Mouse (Mus musculus) forebrain, embryonic 13.5 days (tissue): Measurements from ENCODE around the gene Crnn. TPM values are rescaled to one million over a fixed set of nuclear protein-coding genes. Genes with fewer than 3 reads are reported as not detected.

Source experiments
- ATAC-seq: fragments of 200-750 bp; cut with Nextera tagmentation; 2 replicates; pipeline ENCODE4 v1.8.0; 2017
- H3K27ac ChIP-seq: fragments of 300-500 bp; sonication (generic); 2 replicates; pipeline ENCODE4 v1.5.1; 2015; ENCODE audit warnings: inconsistent platforms, mild to moderate bottlenecking, moderate library complexity
- H3K27me3 ChIP-seq: fragments of 300-500 bp; sonication (generic); 2 replicates; pipeline ENCODE4 v1.6.1; 2015; ENCODE audit warnings: mild to moderate bottlenecking, inconsistent platforms
- H3K36me3 ChIP-seq: fragments of 300-500 bp; sonication (generic); 2 replicates; pipeline ENCODE4 v1.6.1; 2015; ENCODE audit warnings: mild to moderate bottlenecking, inconsistent platforms; ENCODE audit not compliant: poor library complexity, severe bottlenecking
- H3K4me1 ChIP-seq: fragments of 300-500 bp; sonication (generic); 2 replicates; pipeline ENCODE4 v1.6.1; 2015; ENCODE audit warnings: inconsistent platforms
- H3K4me2 ChIP-seq: fragments of 300-500 bp; sonication (generic); 2 replicates; pipeline ENCODE4 v1.6.1; 2015; ENCODE audit warnings: inconsistent platforms, mild to moderate bottlenecking, moderate library complexity
- H3K4me3 ChIP-seq: fragments of 300-500 bp; sonication (generic); 2 replicates; pipeline ENCODE4 v1.5.1; 2015; ENCODE audit warnings: mild to moderate bottlenecking, inconsistent platforms
- H3K9ac ChIP-seq: fragments of 300-500 bp; sonication (generic); 2 replicates; pipeline ENCODE4 v1.6.1; 2015; ENCODE audit warnings: mild to moderate bottlenecking, inconsistent platforms
- H3K9me3 ChIP-seq: fragments of 300-500 bp; sonication (generic); replicated peaks from 2 replicates; pipeline ENCODE4 v1.6.1; 2016; ENCODE audit warnings: inconsistent platforms
- WGBS: fragments of 180-500 bp; shearing (Covaris S2); methylation state at CpG from one replicate; pipeline ENCODE4 v1.1.7; 2015; 5-methylcytosine and 5-hydroxymethylcytosine counted together
- polyA plus RNA-seq: library from polyadenylated mRNA; unstranded; fragments of >200 nt; fragmentation: Nextera tagmentation; extraction: Ambion mirVana; gene quantifications from 2 replicates; pipeline ENCODE4 v1.2.1, GENCODE M21; 2015

The Crnn gene
- polyA plus RNA-seq = not detected in 2 replicates

DNA sequence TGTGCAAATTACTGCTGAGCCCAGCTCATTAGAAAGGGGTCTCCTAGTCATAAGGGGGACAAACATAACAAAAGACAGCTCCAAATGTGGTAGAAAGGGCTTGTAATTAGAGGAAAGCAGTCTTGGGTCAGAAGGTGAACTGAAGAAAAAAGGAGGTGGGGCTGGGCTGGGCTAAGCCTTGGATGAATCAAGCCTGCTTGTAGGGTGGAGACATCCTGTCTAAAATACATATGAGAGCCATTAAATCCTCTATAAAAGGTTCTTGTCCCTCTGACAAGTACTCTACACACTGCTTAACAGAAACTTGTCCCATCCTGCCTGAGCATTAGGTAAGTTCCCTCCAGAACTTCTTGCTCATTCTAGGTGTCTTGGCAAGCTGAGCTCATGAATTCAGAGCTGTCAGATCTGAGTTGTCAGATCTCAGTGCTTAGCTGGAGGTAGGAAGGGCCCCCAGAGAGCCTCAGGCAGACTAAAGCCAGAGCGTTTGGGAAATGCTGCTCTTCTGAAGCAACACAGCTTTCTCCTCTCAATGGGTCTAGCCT lies at the start of gene Crnn:
Gene Crnn, plus strand, starts transcription at position 278 of the 542 bp plus-strand sequence.
- H3K4me2 ChIP-seq = no peak within 1 kb of the TSS
- no peaks in the 10 kb centered on the region for H3K36me3 ChIP-seq
- no peak for ATAC-seq
- no peak within 1 kb of the TSS for H3K27ac ChIP-seq
- H3K9ac ChIP-seq = no peak within 1 kb of the TSS
- WGBS = 33% methylated on average over 1 of the region's 1 CpGs
- H3K4me3 ChIP-seq = no peak within 1 kb of the TSS
- no peaks in the 10 kb centered on the region for H3K9me3 ChIP-seq
- no peaks in the 10 kb centered on the region for H3K4me1 ChIP-seq
- H3K27me3 ChIP-seq = no peaks in the 10 kb centered on the region

DNA sequence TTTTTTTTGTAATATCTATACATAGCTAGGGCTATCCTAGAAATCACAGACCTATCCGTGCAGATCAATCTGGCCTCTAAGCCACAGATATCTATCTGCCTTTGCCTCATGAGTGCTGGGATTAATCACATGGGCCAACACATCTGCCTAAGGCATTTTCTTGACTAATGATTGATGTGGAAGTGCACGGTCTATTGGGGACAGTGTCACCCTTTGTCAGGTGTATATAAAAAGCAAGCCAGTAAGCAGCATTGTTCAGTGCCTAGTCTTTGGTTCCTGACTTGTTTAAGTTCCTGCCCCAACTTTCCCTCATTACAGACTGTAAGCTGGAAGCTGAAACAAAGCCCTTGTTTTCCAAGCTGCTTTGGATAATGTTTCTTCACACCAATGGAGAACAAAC lies 48.1 kb upstream of the Crnn start:
- Histone ChIP-seq H3K4me3 (no peak overlapping the region), H3K9ac (no peak overlapping the region), H3K4me1 (no peaks in the 10 kb centered on the region), H3K27me3 (no peaks in the 10 kb centered on the region), H3K27ac (no peak overlapping the region), H3K9me3 (no peaks in the 10 kb centered on the region), H3K36me3 (no peaks in the 10 kb centered on the region), H3K4me2 (no peak overlapping the region)
- WGBS = 81% methylated on average over 2 of the region's 2 CpGs
- no peak for ATAC-seq

GRCm38 (mm10) chr3:93111668-93112067 lies 32.9 kb upstream of the Crnn start:
- H3K27ac ChIP-seq = no peak overlapping the region
- 52% methylated on average over 5 of the region's 5 CpGs for WGBS
- no peak for ATAC-seq

GRCm38 (mm10) chr3:93114481-93114880 lies 30.1 kb upstream of the Crnn start:
- H3K9me3 ChIP-seq = no peaks in the 10 kb centered on the region
- H3K36me3 ChIP-seq = no peaks in the 10 kb centered on the region
- no peaks in the 10 kb centered on the region for H3K27me3 ChIP-seq
- ATAC-seq = 0 out of 2 replicates have a peak, but pooled peaks have one; percentile 45
- no peak overlapping the region for H3K4me3 ChIP-seq
- H3K9ac ChIP-seq = no peak overlapping the region
- no peak overlapping the region for H3K4me2 ChIP-seq
- no peak overlapping the region for H3K27ac ChIP-seq
- no peaks in the 10 kb centered on the region for H3K4me1 ChIP-seq
- WGBS = 4% methylated on average over 2 of the region's 2 CpGs

More at GRCm38 (mm10) chr3:93111668-93112067, 32.9 kb upstream of the Crnn start:
- H3K27me3 ChIP-seq = no peaks in the 10 kb centered on the region
- H3K9me3 ChIP-seq = no peaks in the 10 kb centered on the region
- no peak overlapping the region for H3K4me3 ChIP-seq
- H3K9ac ChIP-seq = no peak overlapping the region
- no peak overlapping the region for H3K4me2 ChIP-seq
- no peaks in the 10 kb centered on the region for H3K36me3 ChIP-seq
- H3K4me1 ChIP-seq = no peaks in the 10 kb centered on the region

DNA sequence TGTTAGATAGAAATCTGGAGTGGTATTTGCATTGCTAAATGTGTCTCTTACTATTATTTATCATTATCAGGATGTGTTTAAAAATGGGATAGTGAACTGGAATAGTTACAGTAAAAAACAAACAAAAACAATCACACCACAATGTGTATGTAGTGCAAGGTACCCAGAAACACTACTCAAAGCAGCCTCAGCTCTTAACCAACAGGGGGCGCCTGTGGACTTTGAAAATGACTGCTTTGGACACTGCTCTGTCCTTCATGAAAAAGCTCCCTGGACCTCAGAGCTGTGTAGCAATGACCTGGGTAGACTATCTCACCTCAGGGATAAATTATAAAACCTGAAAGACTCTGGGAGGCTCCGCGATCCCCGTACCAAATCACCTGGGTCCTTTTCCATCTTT lies 25.5 kb upstream of the Crnn start:
- Histone ChIP-seq H3K9ac (no peak overlapping the region), H3K4me3 (no peak overlapping the region), H3K27ac (no peak overlapping the region), H3K36me3 (no peaks in the 10 kb centered on the region), H3K9me3 (no peaks in the 10 kb centered on the region), H3K27me3 (no peaks in the 10 kb centered on the region), H3K4me2 (no peak overlapping the region), H3K4me1 (no peaks in the 10 kb centered on the region)
- ATAC-seq = no peak
- WGBS = 45% methylated on average over 4 of the region's 4 CpGs

DNA sequence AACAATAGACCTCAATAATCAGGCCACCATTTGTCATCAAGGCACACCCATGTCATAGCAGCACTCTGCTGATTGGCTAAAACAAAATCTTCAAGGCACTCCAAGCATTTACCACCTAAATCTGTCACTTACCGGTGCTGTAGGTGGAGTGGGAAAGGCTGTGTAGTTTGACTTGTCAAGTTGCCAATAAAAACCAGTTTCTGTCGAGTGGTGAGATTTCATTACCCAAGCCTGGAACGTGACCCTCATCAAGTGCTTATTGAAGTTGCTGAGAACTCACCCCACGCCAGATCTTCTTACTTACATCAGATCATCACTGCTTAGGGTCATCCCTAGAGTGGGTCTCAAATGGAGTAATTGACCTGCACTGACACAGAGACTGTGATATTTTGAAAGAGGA lies 16.5 kb upstream of the Crnn start:
- ATAC-seq = no peak
- no peaks in the 10 kb centered on the region for H3K36me3 ChIP-seq
- 75% methylated on average over 4 of the region's 4 CpGs for WGBS
- H3K27me3 ChIP-seq = no peaks in the 10 kb centered on the region
- no peak overlapping the region for H3K4me3 ChIP-seq
- no peaks in the 10 kb centered on the region for H3K9me3 ChIP-seq
- no peak overlapping the region for H3K9ac ChIP-seq
- H3K27ac ChIP-seq = no peak overlapping the region
- H3K4me1 ChIP-seq = no peaks in the 10 kb centered on the region
- no peak overlapping the region for H3K4me2 ChIP-seq

GRCm38 (mm10) chr3:93129076-93129475 lies 15.5 kb upstream of the Crnn start:
- no peaks in the 10 kb centered on the region for H3K27me3 ChIP-seq
- H3K36me3 ChIP-seq = no peaks in the 10 kb centered on the region
- no peak overlapping the region for H3K4me3 ChIP-seq
- no peaks in the 10 kb centered on the region for H3K4me1 ChIP-seq
- no peak overlapping the region for H3K9ac ChIP-seq
- H3K4me2 ChIP-seq = no peak overlapping the region
- no peak for ATAC-seq
- H3K9me3 ChIP-seq = no peaks in the 10 kb centered on the region
- no peak overlapping the region for H3K27ac ChIP-seq
- WGBS = 49% methylated on average over 5 of the region's 5 CpGs

DNA sequence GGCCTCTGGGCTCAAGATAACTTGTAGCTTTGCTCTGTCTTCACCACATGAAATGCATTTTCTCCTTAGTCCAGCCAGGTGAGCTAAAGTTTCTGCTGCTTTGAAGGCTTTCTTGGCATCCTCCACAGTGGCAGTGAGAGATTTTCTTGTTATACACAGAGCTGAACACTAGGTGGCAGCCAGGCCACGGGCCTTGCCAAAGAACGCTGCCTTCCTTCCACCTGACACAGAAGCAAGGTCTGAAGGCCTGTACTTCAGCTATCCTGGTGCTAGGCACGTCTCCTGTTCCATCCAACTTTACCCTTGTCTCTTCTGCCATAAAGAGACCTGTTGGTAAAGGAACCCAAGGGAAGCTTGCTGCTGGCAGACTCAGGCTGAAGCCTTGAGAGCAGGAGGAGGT lies 14.1 kb upstream of the Crnn start:
- Histone ChIP-seq H3K27ac (no peak overlapping the region), H3K4me3 (no peak overlapping the region), H3K9me3 (no peaks in the 10 kb centered on the region), H3K4me2 (no peak overlapping the region), H3K27me3 (no peaks in the 10 kb centered on the region), H3K4me1 (no peaks in the 10 kb centered on the region), H3K9ac (no peak overlapping the region), H3K36me3 (no peaks in the 10 kb centered on the region)
- ATAC-seq = peak; percentile 85
- 5% methylated on average over 3 of the region's 3 CpGs for WGBS

DNA sequence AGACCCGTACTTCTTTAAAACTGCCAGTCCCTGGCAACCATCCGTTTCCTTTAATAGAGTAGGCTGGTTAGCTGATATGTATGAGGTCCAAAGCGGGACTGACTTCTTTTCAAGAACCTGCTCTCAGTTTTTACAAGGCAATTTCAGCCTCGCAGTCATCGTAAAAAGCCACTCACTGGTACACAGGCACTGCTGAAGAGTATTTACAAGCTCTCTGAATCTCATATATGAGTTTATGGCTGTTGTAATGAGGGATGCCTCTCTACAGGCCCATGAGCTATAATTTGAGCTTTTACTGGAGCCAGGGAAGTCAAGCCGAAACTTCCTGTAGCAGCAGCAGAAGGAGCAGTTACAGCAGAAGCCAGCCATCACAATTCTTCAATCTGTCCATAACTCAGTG lies 17.9 kb downstream of the Crnn start:
- H3K9ac ChIP-seq = no peak overlapping the region
- no peak for ATAC-seq
- H3K27ac ChIP-seq = no peak overlapping the region
- H3K4me2 ChIP-seq = no peak overlapping the region
- no peaks in the 10 kb centered on the region for H3K9me3 ChIP-seq
- WGBS = 87% methylated on average over 6 of the region's 6 CpGs
- H3K4me1 ChIP-seq = no peaks in the 10 kb centered on the region
- no peaks in the 10 kb centered on the region for H3K27me3 ChIP-seq
- no peak overlapping the region for H3K4me3 ChIP-seq
- no peaks in the 10 kb centered on the region for H3K36me3 ChIP-seq

- Histone ChIP-seq H3K4me3 (no peak overlapping the region), H3K9me3 (no peaks in the 10 kb centered on the region), H3K4me2 (no peak overlapping the region), H3K27me3 (no peaks in the 10 kb centered on the region), H3K9ac (no peak overlapping the region), H3K4me1 (no peaks in the 10 kb centered on the region), H3K36me3 (no peaks in the 10 kb centered on the region), H3K27ac (no peak overlapping the region)
- no peak for ATAC-seq
- WGBS = 66% methylated on average over 1 of the region's 1 CpGs
These were observed 18.5 kb downstream of the Crnn start for GRCm38 (mm10) chr3:93162996-93163592.

DNA sequence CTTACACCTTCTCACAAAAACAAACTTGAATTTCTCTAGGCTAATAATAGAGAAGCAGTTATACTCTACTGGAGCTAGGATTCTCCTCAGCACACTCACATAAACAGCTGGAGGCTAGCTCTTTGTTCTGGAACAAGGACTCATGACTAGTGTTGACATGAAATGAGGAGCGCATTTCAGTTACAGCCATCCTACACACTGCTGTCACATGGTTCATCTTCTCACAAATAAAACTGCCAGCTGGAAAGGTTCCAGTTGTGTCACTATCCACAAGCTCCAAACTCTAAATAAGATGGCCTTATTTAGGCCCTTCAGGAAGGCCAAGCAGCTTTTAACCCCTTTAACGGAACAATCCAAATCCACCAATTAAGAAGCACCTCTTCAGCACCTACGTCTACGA lies 36.3 kb downstream of the Crnn start:
- WGBS = 90% methylated on average over 4 of the region's 4 CpGs
- no peaks in the 10 kb centered on the region for H3K4me1 ChIP-seq

DNA sequence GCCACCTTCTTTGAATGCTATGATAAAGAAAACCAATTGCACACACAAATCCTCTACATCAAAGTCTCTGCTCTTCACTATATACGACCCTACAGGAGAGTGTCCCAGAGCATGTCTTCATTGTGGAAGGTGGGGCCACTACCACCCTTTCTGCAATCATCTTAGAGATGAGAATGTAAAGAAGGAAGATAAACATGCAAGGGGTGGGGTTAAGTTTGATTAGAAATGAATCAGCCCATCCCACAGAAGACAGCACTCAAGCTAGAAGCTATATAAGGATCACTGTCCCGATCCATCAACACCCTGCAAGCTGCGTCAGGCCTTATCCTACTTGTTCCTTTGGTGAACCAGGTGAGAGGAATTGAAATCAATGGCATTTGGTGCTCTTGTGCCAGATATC lies 52.4 kb downstream of the Crnn start, which contains the start of gene Flg2:
Gene Flg2, plus strand, starts transcription at position 301 of the 400 bp plus-strand sequence.
- no peak within 1 kb of the TSS for H3K9ac ChIP-seq
- H3K4me2 ChIP-seq = no peak within 1 kb of the TSS
- no peak within 1 kb of the TSS for H3K4me3 ChIP-seq
- no peaks in the 10 kb centered on the region for H3K4me1 ChIP-seq
- WGBS = 79% methylated on average over 3 of the region's 3 CpGs
- ATAC-seq = no peak
- H3K27me3 ChIP-seq = no peaks in the 10 kb centered on the region
- no peak within 1 kb of the TSS for H3K27ac ChIP-seq
- H3K36me3 ChIP-seq = no peaks in the 10 kb centered on the region
- peaks cover 3% of the 10 kb centered on the region for H3K9me3 ChIP-seq

More for the DNA sequence above, 36.3 kb downstream of the Crnn start:
- no peak for ATAC-seq
- no peaks in the 10 kb centered on the region for H3K36me3 ChIP-seq
- H3K27ac ChIP-seq = no peak overlapping the region
- no peaks in the 10 kb centered on the region for H3K27me3 ChIP-seq
- H3K4me3 ChIP-seq = no peak overlapping the region
- no peaks in the 10 kb centered on the region for H3K9me3 ChIP-seq
- H3K9ac ChIP-seq = no peak overlapping the region
- H3K4me2 ChIP-seq = no peak overlapping the region
